Mouse (Mus musculus) monocyte, adult 5-6 weeks (primary cell): ENCODE data around the gene Gm42906. TPM values are rescaled to one million over a fixed set of nuclear protein-coding genes. Genes with fewer than 3 reads are reported as not detected.

Source experiments
- ATAC-seq: fragments of 153-309, 156-312 bp; replicated peaks from 2 replicates; pipeline ENCODE4 v1.8.0; 2017; ENCODE audit warnings: mild to moderate bottlenecking; ENCODE audit not compliant: low TSS enrichment, insufficient number of reproducible peaks, severe bottlenecking, poor library complexity, low FRiP score
- total RNA-seq: library from RNA; stranded (forward); fragments of 200-1000, 200-491, 200-594 nt; gene quantifications from 3 replicates; pipeline ENCODE4 v1.2.3, GENCODE M21; 2017

Gene Gm42906
- total RNA-seq, 1 experiment from 2014 or later: not detected

DNA sequence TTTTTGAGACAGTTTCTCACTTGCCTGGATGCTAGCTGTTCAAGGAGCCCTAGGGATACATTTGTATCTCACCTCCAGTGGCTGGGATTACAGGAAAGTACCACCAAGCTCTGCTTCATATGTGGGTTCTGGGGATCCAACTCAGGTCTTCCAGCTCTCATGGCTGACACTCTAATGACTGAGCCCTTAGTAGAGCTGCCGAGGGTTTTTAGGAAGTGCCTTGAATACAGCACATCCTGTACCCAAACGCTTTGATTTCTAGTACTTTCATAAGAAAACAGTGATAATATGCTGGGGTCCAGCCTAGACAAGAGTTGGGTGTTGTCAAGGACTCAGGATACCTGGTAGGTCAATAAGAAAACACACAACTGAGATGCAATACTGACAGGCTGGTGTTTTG is 217.9 kb downstream of the Gm42906 start:
- ATAC-seq: no peak

DNA sequence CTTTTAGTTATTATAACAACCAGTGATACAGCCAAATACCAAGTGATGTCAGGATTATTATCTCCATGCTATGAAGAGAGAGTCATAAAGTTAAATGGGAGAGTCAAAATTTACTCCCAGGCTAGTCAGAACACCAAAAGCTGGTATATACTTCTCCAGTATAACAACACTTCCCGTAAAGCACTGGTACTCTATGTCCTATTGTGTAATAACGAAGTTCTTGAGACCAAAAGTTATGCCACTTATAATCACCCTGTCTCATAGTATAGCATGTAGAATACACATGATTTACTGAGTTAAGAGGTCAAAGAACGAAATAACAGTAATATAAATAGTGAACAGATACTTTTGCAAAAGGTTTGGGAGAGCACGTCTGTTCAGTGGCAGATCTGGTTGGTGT is 222.9 kb downstream of the Gm42906 start:
- ATAC-seq: no peak

DNA sequence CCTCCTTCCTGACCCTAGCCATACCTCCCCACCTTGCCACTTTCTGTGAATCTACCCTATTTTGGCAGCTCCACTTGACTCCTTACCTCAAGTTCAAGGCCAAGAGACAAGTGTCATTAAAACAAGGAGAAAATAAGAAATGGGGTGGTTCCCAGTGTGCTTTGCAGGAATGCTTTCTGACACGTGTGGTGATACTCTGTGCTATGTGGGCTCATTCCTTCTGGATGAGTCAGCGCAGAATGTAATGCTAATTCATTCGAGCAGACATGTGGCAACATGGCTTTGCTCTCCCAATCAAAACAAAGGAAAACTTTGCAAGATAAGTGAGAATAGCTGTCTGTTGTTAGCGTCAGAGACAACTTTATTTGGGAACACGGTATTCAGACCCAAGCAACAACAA is 225.0 kb downstream of the Gm42906 start:
- no peak for ATAC-seq

DNA sequence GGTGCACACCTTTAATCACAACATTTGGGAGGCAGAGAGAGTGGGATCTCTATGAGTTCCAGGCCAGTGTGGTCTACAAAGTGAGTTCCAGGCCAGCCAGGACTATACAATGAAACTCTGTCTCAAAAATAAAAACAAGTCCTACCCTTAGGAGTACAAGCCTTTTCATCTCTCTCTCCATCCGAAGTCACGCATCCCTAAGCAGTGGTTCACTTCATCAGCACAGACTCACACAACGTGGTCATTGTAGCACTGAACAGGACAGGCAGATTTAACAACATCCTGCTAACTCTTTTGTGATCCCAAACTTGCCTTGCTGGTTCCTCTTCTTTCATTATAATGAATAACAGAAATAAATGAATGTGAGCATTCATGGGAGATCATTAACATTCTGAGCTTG is 226.7 kb downstream of the Gm42906 start:
- no peak for ATAC-seq

DNA sequence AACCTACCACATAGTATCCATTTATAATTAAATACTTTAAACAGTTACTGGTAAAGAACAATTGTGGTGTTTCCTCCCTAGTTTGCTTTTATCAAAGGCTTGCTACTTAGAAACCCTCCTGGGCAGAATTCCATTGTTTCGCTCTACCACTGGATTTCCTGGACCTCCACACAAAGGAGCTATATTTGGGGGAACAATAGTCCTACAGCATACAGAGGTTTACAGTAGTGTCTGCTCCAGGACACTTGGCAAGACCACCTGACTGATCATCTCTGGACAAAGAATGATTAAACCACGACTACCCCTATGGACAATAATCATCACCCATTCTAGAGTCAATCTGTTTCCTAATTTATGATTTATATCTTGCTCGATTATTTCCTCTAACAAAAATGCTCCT is 228.7 kb downstream of the Gm42906 start:
- ATAC-seq: no peak

DNA sequence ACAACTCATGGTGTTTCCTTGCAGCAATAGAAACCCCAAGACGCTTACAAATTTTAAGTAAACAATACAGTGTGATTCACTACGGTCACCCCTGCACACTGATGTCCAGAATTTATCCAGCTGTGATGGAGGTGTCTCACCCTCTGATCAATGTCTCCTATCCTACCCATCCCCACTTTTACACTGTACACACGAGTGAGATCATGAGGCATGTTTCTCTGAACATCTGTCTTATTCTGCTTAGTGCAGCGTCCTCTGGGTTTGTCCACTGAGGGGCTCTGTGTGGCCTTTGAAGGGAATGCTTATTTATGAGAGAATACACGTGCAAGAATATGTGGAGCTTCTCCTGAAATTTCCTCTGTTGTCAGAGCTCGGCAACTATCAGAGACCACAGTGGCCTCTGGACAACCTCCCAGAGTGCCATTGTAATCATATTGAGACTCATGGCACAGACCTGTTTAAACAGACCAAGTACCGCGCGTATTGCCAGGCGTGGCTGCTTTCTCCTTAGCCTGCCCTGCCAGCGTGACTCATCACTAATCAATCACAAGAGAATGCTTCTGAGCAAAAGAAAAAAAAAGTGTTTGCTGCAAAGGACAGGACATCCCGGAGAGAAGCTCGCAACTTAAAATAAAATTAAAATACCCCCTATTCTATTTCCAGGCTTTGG is 231.2 kb downstream of the Gm42906 start:
- ATAC-seq: no peak

DNA sequence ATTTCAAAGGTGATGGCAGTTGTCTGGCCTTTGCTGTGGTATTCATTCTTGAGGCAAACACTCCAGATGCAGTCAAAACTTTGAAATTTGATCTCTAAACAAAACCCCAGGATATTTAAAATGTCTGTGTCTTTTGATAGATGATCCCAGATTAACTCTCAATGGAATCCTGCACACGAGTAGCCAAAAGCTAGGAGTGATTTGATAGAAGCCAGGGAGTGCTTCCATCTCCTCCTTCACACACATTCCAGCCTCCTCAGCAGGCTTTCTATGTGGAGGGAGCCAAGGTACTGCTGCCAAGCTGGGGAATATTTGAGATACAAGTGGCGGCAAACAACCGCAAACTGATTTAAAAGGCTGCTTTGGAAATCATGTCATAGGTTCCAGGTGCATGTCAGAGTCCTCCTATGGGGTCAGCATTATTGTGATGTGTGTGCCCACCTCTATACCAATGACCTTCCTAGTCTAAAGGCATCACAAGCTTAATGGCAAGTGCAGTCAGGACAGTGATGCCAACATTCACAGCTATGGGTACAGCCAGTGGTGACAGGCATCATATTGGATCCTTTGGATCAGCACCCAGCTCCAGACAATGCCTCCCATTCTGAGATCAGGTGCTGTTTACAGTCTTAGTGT is 234.0 kb downstream of the Gm42906 start:
- no peak for ATAC-seq

DNA sequence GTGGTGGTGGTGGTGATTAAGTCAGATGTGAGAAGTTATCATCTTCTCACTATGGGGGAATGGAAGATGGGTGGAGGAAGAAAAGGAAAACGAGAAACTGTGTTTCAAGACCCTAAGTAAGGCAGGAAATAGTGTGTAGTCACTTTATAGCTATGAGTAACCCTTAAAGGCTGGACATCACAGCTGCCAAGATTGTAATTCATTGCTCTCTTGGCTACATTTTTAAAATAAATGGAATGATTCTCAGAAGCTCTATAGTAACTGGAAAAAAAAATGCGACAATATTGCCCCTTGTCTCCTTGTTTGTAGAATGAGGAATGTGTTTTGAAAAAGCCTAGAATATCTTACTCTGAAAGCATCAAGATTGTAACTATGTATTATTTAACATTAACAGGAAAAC is 235.7 kb downstream of the Gm42906 start:
- ATAC-seq: no peak

DNA sequence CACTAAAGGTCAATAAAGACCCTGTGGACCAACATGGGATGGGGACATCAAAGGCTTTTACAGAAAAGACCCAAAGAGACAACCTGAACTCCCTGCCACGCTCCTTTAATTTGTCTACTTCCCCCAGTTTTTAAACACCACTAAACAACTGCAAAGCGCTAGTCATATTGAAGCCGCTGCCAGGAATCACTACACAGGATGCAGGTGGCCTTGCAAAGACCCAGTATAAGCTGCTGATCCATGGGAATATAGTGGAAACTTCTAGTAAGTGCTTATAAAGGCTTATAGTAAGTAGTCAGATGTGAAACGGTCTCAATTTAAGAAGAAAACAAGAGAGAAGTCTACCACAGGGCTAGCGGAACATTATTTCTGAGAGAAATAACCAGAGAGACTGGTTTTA is 237.2 kb downstream of the Gm42906 start:
- ATAC-seq: no peak

DNA sequence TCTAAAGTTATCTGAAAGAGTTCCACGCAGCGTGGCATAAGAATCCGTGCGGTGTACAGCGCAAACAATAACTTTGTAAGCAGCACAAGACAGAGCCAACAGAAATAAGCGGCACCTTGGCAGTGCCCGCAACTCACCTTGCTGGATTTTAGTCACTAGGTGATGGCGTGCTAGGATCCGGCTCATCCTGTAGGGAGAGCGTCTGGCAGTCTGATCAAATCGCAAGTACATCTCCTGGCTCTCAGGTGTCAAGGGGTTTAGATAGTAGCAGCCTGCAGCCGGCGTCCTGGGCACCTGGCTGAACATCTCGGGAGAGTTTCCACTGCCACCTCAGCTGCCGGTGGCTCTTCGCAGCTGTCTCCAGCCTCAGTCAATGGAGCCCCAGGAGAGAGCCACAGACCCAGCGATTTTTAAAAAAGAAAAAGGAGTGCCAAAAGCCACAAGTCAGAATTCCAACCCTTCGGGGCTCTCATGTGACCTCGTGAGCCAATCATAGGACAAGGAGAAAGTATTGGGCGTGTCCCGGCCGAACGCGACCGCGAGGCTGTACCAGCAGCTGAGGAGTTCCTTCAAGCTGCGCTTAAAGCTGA is 238.1 kb downstream of the Gm42906 start:
- ATAC-seq: no peak

DNA sequence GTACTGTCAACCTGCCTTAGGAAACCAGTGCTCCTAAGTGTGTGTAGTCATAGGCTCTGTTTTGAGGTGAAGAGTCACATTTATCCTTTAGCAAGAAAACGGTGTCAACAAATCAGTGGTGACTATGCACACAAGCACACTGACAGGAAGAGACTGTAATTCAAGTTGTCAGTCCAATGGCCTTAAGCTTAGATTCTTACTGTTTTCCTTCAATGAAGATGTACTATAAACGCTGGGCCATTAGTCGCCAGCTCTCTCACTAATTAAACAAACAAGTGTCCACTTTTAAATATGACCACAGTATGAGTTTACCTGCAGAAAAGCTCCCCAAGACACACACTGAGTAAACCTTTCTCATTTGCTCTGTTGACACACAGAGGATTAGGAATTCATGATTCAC is 238.6 kb downstream of the Gm42906 start:
- no peak for ATAC-seq

DNA sequence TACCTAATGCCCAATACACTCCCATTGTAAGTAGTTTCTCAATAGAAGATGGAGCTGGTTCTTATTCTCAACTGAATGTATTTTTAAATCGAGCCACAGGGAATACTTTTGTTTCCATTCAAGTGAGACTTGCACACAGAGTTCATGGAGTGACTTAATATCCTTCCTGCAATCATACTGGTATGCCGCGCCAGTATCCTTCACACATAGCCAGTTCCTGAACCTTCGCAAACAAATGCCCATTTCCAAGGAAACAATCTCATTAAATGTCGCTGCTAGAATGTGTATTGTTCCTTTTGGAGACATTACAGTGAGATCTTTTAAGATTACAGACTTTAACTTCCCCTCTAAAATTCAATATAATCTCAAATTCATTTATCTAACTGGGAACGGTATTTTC is 239.3 kb downstream of the Gm42906 start:
- ATAC-seq: no peak

DNA sequence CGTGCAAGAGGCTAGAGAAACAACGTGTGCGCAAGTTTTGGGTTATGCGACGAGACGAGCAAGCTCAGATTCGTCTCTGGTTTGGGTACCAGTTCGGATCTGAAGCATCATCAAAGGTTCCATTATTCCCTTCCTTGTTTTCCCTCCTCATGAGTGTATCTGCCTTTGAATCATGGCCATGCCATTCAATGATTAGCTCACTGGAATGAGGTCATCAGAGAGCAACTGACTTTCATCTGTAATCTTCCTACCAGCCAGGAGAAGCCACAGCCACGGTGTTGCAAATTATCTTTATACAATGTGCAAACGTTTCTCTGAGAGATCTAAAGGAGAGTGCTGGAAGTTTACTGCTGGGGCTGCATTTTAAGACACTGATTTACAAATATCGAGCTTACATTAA is 240.6 kb downstream of the Gm42906 start:
- no peak for ATAC-seq

DNA sequence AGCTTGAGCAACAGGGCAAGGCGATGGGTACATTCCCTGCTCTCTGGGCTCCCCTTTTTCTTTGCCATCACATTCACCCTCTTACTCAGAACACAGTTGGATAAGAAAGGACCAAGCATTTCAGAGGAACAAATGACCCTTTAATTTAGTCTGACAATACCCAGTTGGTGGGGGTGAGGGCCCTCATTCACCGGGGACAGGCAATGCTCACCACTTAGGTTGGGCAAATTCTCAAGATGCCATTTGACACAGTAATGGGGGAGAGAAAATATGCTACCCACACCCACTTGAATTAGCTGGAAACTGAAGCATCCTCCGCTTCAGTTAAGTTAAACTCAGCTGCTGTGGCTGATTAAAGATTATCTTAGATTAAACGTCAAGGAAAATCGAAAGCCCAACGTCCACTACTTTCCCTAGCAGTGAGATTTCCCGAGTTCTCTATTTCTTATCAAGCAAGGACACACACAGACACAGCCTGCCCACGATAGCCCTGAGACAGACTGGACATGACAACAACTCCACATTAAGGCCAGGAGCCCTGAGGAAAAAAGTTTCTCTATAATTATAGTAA is 242.6 kb downstream of the Gm42906 start:
- no peak for ATAC-seq

DNA sequence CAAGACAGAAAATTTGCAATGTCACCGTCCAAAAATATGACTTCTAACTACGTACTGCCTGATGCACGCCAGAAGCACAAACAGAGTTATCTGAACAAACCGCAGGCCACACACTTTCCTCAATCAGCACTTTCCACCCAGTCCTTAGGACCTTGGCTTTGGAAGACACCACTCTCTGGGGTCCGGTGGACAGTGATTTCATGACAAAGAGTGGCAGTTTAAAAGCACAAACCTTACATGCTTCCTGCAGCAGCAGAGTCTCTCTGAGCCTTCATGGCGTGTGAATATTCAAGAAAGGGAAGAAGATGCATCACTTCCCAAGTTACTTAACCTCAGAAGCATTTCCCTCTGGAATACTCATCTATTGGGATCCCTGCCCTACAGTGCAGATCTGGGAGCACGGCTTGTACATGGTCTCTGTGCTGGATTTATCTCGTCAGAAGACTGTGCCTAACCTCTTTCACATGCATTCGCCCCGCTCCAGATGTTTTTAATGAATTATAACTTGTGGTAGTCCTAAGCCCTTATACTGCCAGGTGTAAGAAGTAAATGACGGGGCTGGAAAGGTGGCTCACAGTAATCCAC is 244.2 kb downstream of the Gm42906 start:
- no peak for ATAC-seq

DNA sequence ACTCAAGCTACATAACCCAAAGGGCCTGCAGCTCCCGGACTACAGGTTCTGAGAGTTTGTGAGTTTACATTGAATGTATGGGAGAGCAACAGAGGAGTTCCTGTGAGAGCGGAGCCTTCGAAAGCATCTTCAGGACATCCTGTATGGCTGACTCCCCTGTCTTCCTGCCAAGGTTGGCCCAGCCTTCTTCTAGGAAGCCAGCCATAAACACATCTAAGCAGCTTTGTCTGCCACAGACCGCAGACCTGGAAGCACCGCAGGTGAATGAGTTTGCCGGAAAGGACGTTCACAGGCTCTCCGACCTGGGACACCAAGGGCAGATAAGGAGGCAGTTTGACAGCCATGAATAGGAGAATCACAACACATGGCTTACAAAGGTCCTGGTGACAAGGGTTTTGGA is 246.7 kb downstream of the Gm42906 start:
- no peak for ATAC-seq

DNA sequence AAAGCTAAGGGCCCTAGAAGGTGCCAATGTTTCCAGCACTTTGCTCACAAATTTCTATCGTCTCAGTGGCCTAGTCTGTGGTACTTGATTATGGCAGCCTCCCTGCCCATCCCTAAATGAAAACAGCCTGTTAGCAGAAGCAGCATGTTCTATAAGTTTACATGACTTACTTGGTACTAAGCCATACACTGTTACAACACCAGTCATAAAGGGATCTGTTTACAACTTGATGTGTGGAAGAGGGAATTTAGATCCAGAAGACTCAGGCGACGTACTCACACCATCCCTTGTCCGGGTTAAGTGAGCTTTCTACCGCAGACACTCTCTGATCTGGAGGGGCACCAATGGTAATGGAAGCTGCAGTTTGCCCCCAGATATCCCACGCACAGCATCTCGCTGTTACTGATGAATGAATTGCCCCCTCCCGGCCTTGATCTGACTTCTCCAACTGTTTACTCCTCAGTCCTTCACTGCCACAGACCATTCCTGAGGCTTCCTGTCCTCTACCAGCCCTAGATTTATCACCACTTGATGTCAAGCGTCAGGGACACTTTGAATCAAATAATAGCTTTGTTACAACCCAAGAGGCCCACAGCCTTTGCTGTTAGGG is 247.7 kb downstream of the Gm42906 start:
- ATAC-seq: no peak

DNA sequence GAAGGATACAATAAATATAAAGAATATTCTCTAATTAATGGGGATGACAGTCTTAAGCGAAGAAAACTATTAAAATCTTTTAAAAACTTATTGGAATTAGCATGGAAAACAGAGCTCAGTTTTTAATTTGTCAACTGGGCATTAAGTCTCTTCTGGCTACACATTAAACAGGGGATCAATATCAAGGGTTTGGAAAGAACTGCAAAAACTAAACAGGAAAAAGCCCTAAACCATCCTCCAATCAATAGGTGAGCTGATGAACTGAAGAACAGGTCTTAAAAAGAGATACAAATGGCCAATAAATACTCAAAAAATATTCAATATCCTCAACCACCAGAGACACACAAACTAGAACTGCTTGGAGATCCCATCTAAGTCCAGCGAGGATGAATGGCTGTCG is 250.8 kb downstream of the Gm42906 start:
- ATAC-seq: no peak

DNA sequence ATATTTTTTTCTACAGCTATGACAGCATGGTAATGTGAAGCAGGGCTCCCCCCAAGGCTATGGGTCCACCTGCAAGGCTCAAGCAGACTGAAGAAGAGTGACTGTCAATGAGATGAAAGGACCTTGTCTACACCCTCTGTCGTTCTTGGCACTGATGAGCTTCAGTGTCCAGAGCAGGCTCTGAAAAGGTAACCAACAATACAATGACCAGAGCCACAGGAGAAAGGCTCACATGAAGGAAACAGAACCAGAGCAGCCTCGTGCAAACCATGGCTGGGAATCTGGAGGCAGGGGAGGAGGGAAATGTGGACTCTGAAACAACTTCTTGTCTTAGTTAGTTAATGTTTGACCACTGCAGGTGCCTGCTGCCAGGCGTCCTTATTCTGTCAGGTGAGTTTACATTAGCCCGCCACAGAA is 252.1 kb downstream of the Gm42906 start:
- ATAC-seq: no peak
